Mouse (Mus musculus) midbrain, embryonic 16.5 days (tissue): ENCODE data around the gene Mapt. TPM values are rescaled to one million over a fixed set of nuclear protein-coding genes. Genes with fewer than 3 reads are reported as not detected.

Experiments
- microRNA-seq: library from miRNA; unstranded; fragments of <30 nt; microRNA quantifications from one replicate; pipeline ENCODE4, GENCODE M21; 2017
- polyA plus RNA-seq: library from polyadenylated mRNA; unstranded; fragments of >200 nt; fragmentation: Nextera tagmentation; extraction: Ambion mirVana; gene quantifications from 2 replicates; pipeline ENCODE4 v1.2.1, GENCODE M21; 2015

The Mapt gene
- polyA plus RNA-seq, 1 experiment from 2014 or later = 1,264 TPM

Small RNAs within 50 kb of the gene (microRNA-seq; reads per million reads assigned to microRNA genes)
- not detected for gene Gm47310

Other genes with a start within 250 kb of the Mapt start
- 8.1 and 9.3 TPM in 2 replicates for gene Crhr1, start 98.5 kb upstream of the Mapt start, polyA plus RNA-seq
- gene Sppl2c, start 45.1 kb upstream of the Mapt start, polyA plus RNA-seq = not detected in 2 replicates
- 27.9 and 28.2 TPM in 2 replicates for gene Kansl1, start 237.5 kb downstream of the Mapt start, polyA plus RNA-seq